Mouse (Mus musculus) stomach, postnatal 0 days (tissue): ENCODE results near the gene Sdhaf2.
A peak's percentile ranks its signal among the peaks of the same experiment; 100 is the strongest.

ENCODE experiments used
- CTCF ChIP-seq: IDR thresholded peaks from 2 replicates; pipeline ENCODE4 v1.5.1; 2016; ENCODE audit warnings: antibody characterized with exemption, low read depth, mild to moderate bottlenecking, moderate library complexity
- EP300 ChIP-seq: optimal IDR thresholded peaks from 2 replicates; pipeline ENCODE3; 2016; ENCODE audit warnings: antibody characterized with exemption

DNA sequence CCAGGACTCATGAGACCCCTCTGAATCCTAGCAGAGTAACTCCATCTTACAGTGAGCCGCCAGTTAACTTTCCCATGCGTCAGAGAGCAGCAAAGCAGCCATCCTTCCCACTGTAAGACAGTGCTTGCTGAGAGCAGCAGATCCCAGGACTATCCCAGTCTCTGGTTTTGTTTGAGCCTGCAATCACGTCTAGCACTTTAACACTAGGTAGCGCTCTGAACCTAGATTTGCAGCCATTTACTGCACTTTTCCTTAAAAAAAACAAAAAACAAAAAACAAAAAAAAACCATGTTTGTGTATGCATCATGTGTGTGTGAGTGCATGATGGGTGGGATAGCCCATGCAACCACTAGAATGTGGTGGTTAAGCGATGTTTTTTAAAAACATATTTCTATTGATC lies 34.2 kb upstream of the Sdhaf2 start:
- TF ChIP-seq CTCF (peak; percentile 68), EP300 (no peak)
